Mouse (Mus musculus) regulatory T cell (primary cell): ENCODE data around the gene Atp5s.

Experiments used
- in situ Hi-C: fragments of 300-600 bp; cut with MboI, MseI; formaldehyde crosslinking; loops from one replicate; pipeline ENCODE4 v1.15.1; 2025; ENCODE audit warnings: high pct_unique_total_duplicates

Gene Atp5s

GRCm38 (mm10) chr12:69724711-69725460 is at the start of gene Atp5s, which contains the start of gene L2hgdh:
Gene Atp5s, plus strand, starts transcription at chr12:69724950.
Gene L2hgdh, minus strand, starts transcription at chr12:69724873.
- in situ Hi-C loops = no loop called here

DNA sequence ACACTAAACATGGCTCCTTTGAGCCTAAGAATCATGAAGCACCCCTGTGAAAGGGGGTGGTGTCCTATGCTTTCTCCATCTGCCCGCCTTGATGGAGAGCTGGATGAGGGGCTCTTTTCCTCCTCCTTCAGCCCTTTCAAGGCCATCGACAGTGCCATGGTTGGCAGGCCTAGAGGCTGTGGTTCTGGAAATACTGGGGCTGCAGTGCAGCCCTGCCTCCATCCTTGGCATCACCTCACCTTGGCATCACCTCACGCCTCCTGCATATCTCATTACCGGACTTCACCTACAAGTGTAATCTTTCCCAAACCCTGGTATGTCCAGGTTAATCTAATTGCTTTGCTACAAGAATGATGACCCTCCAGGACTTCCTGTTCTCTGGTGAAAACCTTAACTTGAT is 48.6 kb upstream of the Atp5s start:
- in situ Hi-C loops = no loop called here

DNA sequence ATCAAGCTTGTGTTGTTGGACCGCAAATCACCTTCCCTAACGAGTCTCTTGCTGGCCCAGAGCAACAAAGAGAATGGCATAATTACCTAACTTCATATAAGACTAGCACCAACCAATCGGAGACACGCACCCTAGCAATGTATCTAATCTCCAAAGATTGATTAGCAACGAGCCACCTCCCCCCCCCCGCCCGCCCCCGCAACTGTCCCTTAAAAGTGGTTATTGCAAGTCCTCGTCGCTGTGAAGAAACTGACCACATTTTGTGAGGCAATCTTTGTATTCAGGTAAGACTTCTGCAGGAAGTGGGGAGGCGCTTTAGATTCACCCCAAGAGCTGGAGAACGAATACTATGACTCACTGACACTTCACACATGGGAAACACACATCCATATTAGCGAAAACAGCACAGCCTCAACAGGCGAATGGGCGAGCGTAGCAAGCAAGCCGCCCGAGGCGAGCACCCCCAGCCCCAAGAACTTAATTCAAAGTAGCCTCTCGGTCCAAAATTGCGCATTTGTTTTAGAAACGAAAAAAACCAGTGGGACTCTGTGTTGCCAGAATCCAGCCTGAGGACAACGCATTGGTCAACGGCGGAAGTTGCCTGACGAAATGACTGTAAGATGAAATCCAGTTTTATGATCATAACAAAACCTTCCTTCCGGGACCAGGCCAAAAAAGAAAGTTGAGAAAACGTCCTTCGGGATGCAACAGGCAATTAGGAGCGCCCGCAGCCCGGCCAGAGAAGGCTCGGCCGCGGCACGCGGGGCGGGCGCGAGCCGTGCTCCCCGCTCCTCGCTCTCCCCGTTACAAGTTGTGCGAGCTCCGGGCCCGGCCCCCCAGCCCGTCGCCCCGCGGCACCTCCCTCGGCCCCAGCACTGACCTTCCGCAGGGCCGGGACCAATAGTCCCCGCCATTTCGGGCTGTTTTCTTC is 43.9 kb upstream of the Atp5s start:
- in situ Hi-C loops = no loop called here

DNA sequence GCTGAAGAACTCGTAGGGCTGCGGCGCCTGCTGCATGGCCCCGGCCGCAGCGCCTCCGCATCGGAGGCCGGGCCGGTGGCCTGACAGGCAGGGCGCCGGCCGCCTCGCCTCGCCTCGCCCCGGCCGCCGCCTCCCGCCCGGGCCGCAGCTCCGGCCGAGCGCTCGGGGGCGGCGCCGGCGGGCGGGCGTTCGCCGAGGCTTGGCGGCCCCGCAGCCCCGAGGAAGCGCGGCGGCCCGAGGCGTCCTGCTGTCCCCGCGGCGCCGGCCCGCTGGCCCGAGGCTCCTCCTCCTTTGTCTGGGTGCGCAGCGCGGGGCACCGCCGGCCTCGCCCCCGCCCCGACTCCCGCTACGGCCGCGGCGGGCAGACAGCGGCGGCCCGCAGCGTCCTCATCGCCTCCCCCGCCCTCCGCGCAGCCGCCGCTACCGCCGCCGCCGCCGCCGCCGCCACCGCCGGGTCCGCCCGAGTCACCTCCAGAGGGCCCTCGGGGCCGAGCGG is 43.1 kb upstream of the Atp5s start, which contains the start of gene Sos2:
Gene Sos2, minus strand, starts transcription at position 287 of the 496 bp plus-strand sequence.
- in situ Hi-C loops = no loop called here

- in situ Hi-C loops = no loop called here
These were observed 42.5 kb upstream of the Atp5s start for GRCm38 (mm10) chr12:69682065-69682787.

- in situ Hi-C loops = no loop called here
These were observed 41.8 kb upstream of the Atp5s start for GRCm38 (mm10) chr12:69682788-69683419.

GRCm38 (mm10) chr12:69683537-69683936 is 41.2 kb upstream of the Atp5s start:
- in situ Hi-C loops = no loop called here

GRCm38 (mm10) chr12:69688368-69688767 is 36.4 kb upstream of the Atp5s start:
- in situ Hi-C loops = no loop called here

DNA sequence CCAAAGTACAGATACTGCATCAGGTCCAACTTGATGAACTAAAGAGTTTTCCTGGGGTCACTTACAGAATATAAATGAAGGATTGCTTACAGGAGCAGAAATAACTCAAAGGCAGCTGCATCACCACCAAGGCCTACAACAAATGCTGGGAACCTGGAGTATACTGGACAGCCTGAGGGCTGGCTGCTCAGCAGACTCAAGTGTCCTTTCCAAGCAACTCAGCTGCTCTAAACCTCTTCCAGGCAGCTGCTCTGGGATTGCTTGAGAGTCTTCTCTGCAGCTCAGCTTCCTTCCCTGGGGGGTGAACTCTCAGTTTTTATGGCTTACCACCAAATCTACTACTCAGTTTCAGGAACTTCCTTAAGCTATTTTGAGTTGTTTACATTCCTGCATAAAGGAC is 35.7 kb upstream of the Atp5s start:
- in situ Hi-C loops = no loop called here

GRCm38 (mm10) chr12:69690714-69691113 is 34.0 kb upstream of the Atp5s start:
- in situ Hi-C loops = no loop called here

GRCm38 (mm10) chr12:69693471-69693870 is 31.3 kb upstream of the Atp5s start:
- in situ Hi-C loops = no loop called here

DNA sequence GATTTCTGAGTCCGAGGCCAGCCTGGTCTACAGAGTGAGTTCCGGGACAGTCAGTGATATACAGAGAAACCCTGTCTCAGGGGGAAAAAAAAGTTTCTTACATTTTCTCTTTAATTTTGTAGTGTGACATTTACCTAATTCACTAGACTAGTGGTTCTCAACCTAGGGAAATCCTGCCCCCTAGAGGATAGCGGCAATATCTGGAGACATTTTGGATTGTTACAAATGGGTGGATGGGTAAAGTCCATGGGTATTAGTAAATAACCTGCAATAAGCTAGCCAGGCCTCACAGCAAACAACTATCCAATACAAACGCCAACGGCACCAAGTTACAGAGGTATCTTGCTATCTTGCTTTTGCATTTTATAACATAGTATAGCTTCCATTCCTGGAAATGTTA is 28.0 kb upstream of the Atp5s start:
- in situ Hi-C loops = no loop called here

GRCm38 (mm10) chr12:69698352-69698751 is 26.4 kb upstream of the Atp5s start:
- in situ Hi-C loops = no loop called here

DNA sequence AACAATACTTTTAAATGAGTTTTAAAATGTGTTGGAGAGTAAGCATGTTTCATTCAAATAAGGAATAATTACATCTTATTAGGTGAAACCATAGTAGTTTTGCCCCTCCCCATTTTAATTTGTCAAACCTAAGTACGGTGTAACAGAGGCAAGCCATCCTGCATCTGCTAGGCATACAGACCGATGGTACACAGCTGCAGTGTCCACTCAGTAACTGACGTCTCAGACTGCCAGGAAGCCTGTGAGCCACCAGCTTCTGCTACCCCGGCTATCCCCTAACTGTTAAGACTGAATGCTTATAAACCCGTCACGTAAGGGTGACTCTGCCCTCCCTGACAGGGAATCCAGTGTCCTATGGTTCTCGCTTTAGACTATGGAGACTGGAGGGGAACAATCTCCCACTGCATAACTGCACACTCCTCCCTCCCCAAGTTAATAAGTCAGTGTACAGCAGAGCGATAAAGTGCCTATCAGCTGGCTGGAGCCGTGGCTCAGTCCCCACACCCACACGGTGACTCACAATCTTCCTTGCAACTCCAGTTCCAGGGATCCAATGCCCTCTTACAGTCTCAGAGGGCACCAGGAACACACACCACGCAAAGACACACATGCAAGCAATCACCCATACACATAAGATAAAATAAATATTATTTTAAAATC is 19.8 kb upstream of the Atp5s start:
- in situ Hi-C loops = no loop called here

- in situ Hi-C loops = no loop called here
These were observed 11.1 kb upstream of the Atp5s start for GRCm38 (mm10) chr12:69713628-69714027.

DNA sequence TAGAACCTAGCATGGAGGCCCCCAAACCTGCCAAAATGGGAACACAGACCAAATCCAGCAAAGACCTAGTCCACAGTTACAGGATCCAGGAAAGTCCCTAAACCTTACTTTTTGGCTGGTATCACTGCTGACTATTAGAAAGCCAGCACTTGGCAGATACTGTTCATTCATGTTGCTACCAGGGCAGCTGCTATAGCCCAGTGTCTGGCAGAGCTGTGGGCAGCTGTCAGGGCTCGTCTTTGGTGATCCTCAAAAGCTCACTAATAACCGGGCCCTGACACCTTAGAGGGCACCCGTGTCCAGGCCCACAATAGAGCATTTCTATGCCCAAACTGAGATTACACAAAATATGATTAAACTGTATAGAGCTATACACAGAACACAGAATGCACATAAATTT is 1.9 kb upstream of the Atp5s start:
- in situ Hi-C loops = no loop called here

- in situ Hi-C loops = no loop called here
These were observed 1.4 kb upstream of the Atp5s start for GRCm38 (mm10) chr12:69723376-69723775.

DNA sequence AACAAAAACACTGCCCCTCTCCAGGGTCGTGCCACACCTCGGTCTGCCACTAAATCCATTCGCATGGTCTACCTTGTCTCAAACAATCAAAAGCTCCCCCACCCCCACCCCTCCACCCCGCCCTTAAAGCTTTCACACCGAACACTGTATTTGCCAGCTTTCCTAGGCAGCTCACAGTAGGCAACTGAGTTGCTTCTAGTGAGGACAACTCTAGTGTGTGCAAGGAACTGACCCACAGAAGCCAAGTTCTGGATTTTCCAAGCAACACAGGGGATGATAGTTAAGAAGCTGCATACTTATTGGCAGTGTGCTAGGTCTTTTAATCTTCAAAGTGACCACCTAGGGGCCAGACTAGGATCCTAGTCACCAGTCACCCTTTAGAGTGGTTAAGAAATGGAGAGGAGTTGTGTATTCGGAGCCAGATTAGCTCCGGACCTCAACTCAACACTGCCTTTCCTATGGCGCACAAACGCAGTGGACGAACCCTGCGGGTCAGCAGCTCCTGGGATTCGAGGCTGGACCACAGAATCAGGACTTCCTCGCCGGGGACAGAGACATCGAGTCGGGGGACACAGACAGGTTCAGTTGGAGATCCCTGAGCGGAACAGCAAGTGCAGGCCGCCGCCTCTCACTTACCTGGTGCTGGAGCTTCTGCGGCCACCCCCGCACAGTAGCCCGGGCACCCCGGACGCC is 586 bp upstream of the Atp5s start:
- in situ Hi-C loops = no loop called here

GRCm38 (mm10) chr12:69729246-69729645 is 4.5 kb downstream of the Atp5s start:
- in situ Hi-C loops = no loop called here

DNA sequence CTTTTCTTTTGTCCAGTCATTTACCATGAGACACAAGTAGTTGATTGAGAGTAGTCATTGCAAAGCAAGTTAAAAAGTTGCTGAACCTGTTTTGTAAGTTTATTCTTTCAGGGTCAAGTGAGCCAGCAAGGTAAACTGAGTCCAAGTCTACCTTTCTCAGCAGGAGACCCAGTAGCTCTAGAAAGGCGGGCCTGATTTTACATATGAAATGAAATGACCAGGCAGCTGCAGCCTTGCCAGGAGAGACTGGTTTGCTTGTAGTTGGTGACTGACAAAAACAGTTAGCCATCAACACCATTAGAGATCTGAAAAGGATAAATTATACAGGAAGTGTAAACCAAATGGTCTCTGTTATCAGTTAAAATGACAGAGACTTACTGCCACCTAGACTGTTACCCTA is 5.6 kb downstream of the Atp5s start:
- in situ Hi-C loops = no loop called here
